Mouse (Mus musculus): ENCODE results near the gene Epha2. TPM values are rescaled to one million over a fixed set of nuclear protein-coding genes. Genes with fewer than 3 reads are reported as not detected.

Gene Epha2
- polyA plus RNA-seq, 1 experiment from 2014 or later, result 1.9 TPM

GRCm38 (mm10) chr4:141265979-141266637, 34.9 kb upstream of the Epha2 start:
- WGBS, result 87% methylated on average over 3 of the region's 3 CpGs
- 0 out of 2 replicates have a peak, but pooled peaks cover 3% of the 10 kb centered on the region for H3K9me3 ChIP-seq (ENCODE audit: control insufficient read depth, low read length)
- no peaks in the 10 kb centered on the region for H3K27me3 ChIP-seq (ENCODE audit: control insufficient read depth, insufficient read depth, low read length)
- no peak overlapping the region for H3K4me2 ChIP-seq (ENCODE audit: low read length)
- H3K27ac ChIP-seq (replicated peaks in 1 of 2; ENCODE audit: control insufficient read depth in 1 of 2, insufficient read depth in 1 of 2, low read depth in 2 of 2, low read length in 2 of 2), result no peak overlapping the region
- H3K4me1 ChIP-seq (ENCODE audit: control insufficient read depth in 2 of 2, insufficient read depth in 2 of 2, low read length in 2 of 2), result no peaks in the 10 kb centered on the region
- H3K4me3 ChIP-seq (ENCODE audit: control insufficient read depth in 1 of 2, insufficient read depth in 1 of 2, low read depth in 1 of 2, low read length in 2 of 2), result no peak overlapping the region
- ATAC-seq (ENCODE audit: insufficient number of reproducible peaks, insufficient read depth, low FRiP score, low read depth), result no peak
- no peaks in the 10 kb centered on the region for H3K36me3 ChIP-seq (ENCODE audit: control insufficient read depth, insufficient read depth, low read length)
- no peak overlapping the region for H3K9ac ChIP-seq (ENCODE audit: low read length)

- Histone ChIP-seq H3K36me3 (ENCODE audit: control insufficient read depth, insufficient read depth, low read length) (no peaks in the 10 kb centered on the region), H3K4me2 (ENCODE audit: low read length) (no peak overlapping the region), H3K9me3 (ENCODE audit: control insufficient read depth, low read length) (0 out of 2 replicates have a peak, but pooled peaks cover 3% of the 10 kb centered on the region), H3K4me3 (ENCODE audit: control insufficient read depth in 1 of 2, insufficient read depth in 1 of 2, low read depth in 1 of 2, low read length in 2 of 2) (no peak overlapping the region), H3K27me3 (ENCODE audit: control insufficient read depth, insufficient read depth, low read length) (no peaks in the 10 kb centered on the region), H3K9ac (ENCODE audit: low read length) (no peak overlapping the region), H3K4me1 (ENCODE audit: control insufficient read depth in 2 of 2, insufficient read depth in 2 of 2, low read length in 2 of 2) (peaks cover 0 to 3% of the 10 kb centered on the region in 2 experiments; a peak in 1 of 4 replicates), H3K27ac (replicated peaks in 1 of 2; ENCODE audit: control insufficient read depth in 1 of 2, insufficient read depth in 1 of 2, low read depth in 2 of 2, low read length in 2 of 2) (no peak overlapping the region)
- WGBS, result 77% methylated on average over 3 of the region's 3 CpGs
- ATAC-seq (ENCODE audit: insufficient number of reproducible peaks, insufficient read depth, low FRiP score, low read depth), result no peak
These were observed 33.8 kb upstream of the Epha2 start for GRCm38 (mm10) chr4:141267250-141267649.

DNA sequence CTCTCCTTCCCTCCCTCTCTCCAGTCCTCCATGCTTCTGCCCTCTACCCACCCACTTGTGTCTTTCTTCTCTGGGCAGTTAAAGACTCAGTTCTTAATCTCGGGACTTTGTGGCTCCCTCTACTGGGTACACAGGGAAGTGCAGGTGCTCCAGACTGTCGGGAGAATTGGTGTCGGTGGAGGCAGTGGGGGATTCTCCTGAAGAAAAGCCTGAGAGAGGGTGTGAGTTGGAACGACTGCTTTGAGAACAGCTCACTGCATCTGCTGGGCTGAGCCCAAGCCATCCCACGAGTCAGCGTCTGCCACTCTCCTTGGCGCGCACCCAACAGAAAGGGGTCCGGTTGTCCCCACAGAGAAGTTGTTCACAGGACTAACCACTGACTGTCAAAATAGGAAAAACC, 33.2 kb upstream of the Epha2 start:
- ATAC-seq (ENCODE audit: insufficient number of reproducible peaks, insufficient read depth, low FRiP score, low read depth), result no peak
- no peaks in the 10 kb centered on the region for H3K27me3 ChIP-seq (ENCODE audit: control insufficient read depth, insufficient read depth, low read length)
- no peak overlapping the region for H3K9ac ChIP-seq (ENCODE audit: low read length)
- no peak overlapping the region for H3K27ac ChIP-seq (replicated peaks in 1 of 2; ENCODE audit: control insufficient read depth in 1 of 2, insufficient read depth in 1 of 2, low read depth in 2 of 2, low read length in 2 of 2)
- no peaks in the 10 kb centered on the region for H3K36me3 ChIP-seq (ENCODE audit: control insufficient read depth, insufficient read depth, low read length)
- H3K4me1 ChIP-seq (ENCODE audit: control insufficient read depth in 2 of 2, insufficient read depth in 2 of 2, low read length in 2 of 2), result peaks cover 0 to 3% of the 10 kb centered on the region in 2 experiments; a peak in 1 of 4 replicates
- WGBS, result 38% methylated on average over 9 of the region's 9 CpGs
- no peak overlapping the region for H3K4me2 ChIP-seq (ENCODE audit: low read length)
- H3K4me3 ChIP-seq (ENCODE audit: control insufficient read depth in 1 of 2, insufficient read depth in 1 of 2, low read depth in 1 of 2, low read length in 2 of 2), result no peak overlapping the region
- 0 out of 2 replicates have a peak, but pooled peaks cover 3% of the 10 kb centered on the region for H3K9me3 ChIP-seq (ENCODE audit: control insufficient read depth, low read length)

- no peaks in the 10 kb centered on the region for H3K36me3 ChIP-seq (ENCODE audit: control insufficient read depth, insufficient read depth, low read length)
- H3K27me3 ChIP-seq (ENCODE audit: control insufficient read depth, insufficient read depth, low read length), result no peaks in the 10 kb centered on the region
- H3K4me3 ChIP-seq (ENCODE audit: control insufficient read depth in 1 of 2, insufficient read depth in 1 of 2, low read depth in 1 of 2, low read length in 2 of 2), result no peak overlapping the region
- H3K4me2 ChIP-seq (ENCODE audit: low read length), result no peak overlapping the region
- peaks cover under 1 to 6% of the 10 kb centered on the region in 2 experiments; a peak in 3 of 4 replicates for H3K4me1 ChIP-seq (ENCODE audit: control insufficient read depth in 2 of 2, insufficient read depth in 2 of 2, low read length in 2 of 2)
- WGBS, result 74% methylated on average over 4 of the region's 4 CpGs
- H3K27ac ChIP-seq (replicated peaks in 1 of 2; ENCODE audit: control insufficient read depth in 1 of 2, insufficient read depth in 1 of 2, low read depth in 2 of 2, low read length in 2 of 2), result no peak overlapping the region
- H3K9ac ChIP-seq (ENCODE audit: low read length), result no peak overlapping the region
- H3K9me3 ChIP-seq (ENCODE audit: control insufficient read depth, low read length), result 0 out of 2 replicates have a peak, but pooled peaks cover 3% of the 10 kb centered on the region
- ATAC-seq (ENCODE audit: insufficient number of reproducible peaks, insufficient read depth, low FRiP score, low read depth), result no peak
These were observed 32.7 kb upstream of the Epha2 start for GRCm38 (mm10) chr4:141268350-141268749.

GRCm38 (mm10) chr4:141269080-141269479, 32.0 kb upstream of the Epha2 start:
- peaks cover 7% of the 10 kb centered on the region in 2 experiments; a peak in 3 of 4 replicates for H3K4me1 ChIP-seq (ENCODE audit: control insufficient read depth in 2 of 2, insufficient read depth in 2 of 2, low read length in 2 of 2)
- no peak overlapping the region for H3K9ac ChIP-seq (ENCODE audit: low read length)
- WGBS, result 64% methylated on average over 6 of the region's 6 CpGs
- 0 out of 2 replicates have a peak, but pooled peaks cover 3% of the 10 kb centered on the region for H3K9me3 ChIP-seq (ENCODE audit: control insufficient read depth, low read length)
- no peaks in the 10 kb centered on the region for H3K27me3 ChIP-seq (ENCODE audit: control insufficient read depth, insufficient read depth, low read length)
- H3K27ac ChIP-seq (replicated peaks in 1 of 2; ENCODE audit: control insufficient read depth in 1 of 2, insufficient read depth in 1 of 2, low read depth in 2 of 2, low read length in 2 of 2), result no peak overlapping the region
- H3K4me2 ChIP-seq (ENCODE audit: low read length), result no peak overlapping the region
- no peaks in the 10 kb centered on the region for H3K36me3 ChIP-seq (ENCODE audit: control insufficient read depth, insufficient read depth, low read length)
- no peak overlapping the region for H3K4me3 ChIP-seq (ENCODE audit: control insufficient read depth in 1 of 2, insufficient read depth in 1 of 2, low read depth in 1 of 2, low read length in 2 of 2)
- ATAC-seq (ENCODE audit: insufficient number of reproducible peaks, insufficient read depth, low FRiP score, low read depth), result no peak

DNA sequence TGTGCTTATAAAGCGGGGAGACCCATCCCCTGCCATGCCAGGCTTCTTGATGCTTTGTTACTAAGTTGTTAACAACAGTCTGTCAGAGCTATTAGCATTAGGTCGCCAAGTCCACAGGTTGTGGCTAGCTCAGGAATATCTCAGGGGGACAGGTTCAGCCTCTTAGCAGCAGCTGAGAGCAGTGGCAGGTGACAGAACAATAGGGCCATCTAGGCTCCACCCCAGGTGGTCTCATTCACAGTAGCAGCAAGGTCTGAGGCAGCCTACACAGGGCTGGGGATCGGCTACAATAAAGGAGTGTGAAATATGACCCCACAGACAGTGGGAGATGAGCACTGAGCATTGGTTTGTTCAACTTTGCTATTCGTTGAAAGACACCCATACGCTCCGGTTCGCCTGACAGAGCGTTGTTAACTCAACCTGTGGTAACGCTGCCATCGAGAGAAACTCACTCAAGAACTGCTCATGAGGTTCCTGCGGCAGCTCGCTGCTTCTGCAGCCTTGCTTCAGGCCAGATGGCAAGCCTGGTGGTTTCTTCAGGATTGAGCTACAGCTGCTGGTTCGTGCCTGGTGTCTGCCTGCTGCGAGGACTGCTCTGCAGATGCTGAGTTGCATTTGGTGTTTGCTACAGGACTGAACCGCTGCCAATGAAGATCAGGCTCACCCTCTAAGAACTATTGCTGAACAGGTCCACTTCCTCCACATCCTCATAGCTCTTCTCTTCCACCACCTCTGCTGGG, 30.7 kb upstream of the Epha2 start:
- Histone ChIP-seq H3K27ac (replicated peaks in 1 of 2; ENCODE audit: control insufficient read depth in 1 of 2, insufficient read depth in 1 of 2, low read depth in 2 of 2, low read length in 2 of 2) (no peak overlapping the region), H3K9ac (ENCODE audit: low read length) (no peak overlapping the region), H3K9me3 (ENCODE audit: control insufficient read depth, low read length) (0 out of 2 replicates have a peak, but pooled peaks cover 3% of the 10 kb centered on the region), H3K27me3 (ENCODE audit: control insufficient read depth, insufficient read depth, low read length) (no peaks in the 10 kb centered on the region), H3K36me3 (ENCODE audit: control insufficient read depth, insufficient read depth, low read length) (no peaks in the 10 kb centered on the region), H3K4me2 (ENCODE audit: low read length) (no peak overlapping the region), H3K4me1 (ENCODE audit: control insufficient read depth in 2 of 2, insufficient read depth in 2 of 2, low read length in 2 of 2) (peaks cover 14 to 18% of the 10 kb centered on the region in 2 experiments; a peak in 3 of 4 replicates), H3K4me3 (ENCODE audit: control insufficient read depth in 1 of 2, insufficient read depth in 1 of 2, low read depth in 1 of 2, low read length in 2 of 2) (no peak overlapping the region)
- WGBS, result 67% methylated on average over 15 of the region's 15 CpGs
- ATAC-seq (ENCODE audit: insufficient number of reproducible peaks, insufficient read depth, low FRiP score, low read depth), result no peak

DNA sequence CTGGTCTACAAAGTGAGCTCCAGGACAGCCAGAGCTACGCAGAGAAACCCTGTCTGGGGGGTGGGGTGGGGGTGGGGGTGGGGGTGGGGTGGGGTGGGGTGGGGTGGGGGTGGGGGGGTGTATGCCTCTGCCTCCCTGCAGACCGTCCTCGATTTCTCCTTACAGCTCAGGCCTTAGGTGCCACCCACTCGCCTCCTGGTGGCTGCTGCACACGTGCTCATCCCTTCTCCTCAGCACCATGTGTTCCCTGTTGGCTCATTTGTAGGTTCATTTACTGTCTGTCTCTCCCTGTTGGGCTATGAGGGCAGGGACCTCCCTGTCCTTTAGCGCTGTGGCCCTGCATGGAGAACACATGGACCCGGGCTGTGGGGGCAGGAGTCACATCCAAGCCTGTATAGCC, 29.8 kb upstream of the Epha2 start:
- no peak overlapping the region for H3K4me3 ChIP-seq (ENCODE audit: control insufficient read depth in 1 of 2, insufficient read depth in 1 of 2, low read depth in 1 of 2, low read length in 2 of 2)
- no peak overlapping the region for H3K4me2 ChIP-seq (ENCODE audit: low read length)
- no peaks in the 10 kb centered on the region for H3K36me3 ChIP-seq (ENCODE audit: control insufficient read depth, insufficient read depth, low read length)
- H3K9me3 ChIP-seq (ENCODE audit: control insufficient read depth, low read length), result 0 out of 2 replicates have a peak, but pooled peaks cover under 1% of the 10 kb centered on the region
- no peak overlapping the region for H3K9ac ChIP-seq (ENCODE audit: low read length)
- H3K27me3 ChIP-seq (ENCODE audit: control insufficient read depth, insufficient read depth, low read length), result no peaks in the 10 kb centered on the region
- no peak for ATAC-seq (ENCODE audit: insufficient number of reproducible peaks, insufficient read depth, low FRiP score, low read depth)
- WGBS, result 80% methylated on average over 7 of the region's 7 CpGs
- H3K27ac ChIP-seq (replicated peaks in 1 of 2; ENCODE audit: control insufficient read depth in 1 of 2, insufficient read depth in 1 of 2, low read depth in 2 of 2, low read length in 2 of 2), result no peak overlapping the region
- peaks cover 14 to 18% of the 10 kb centered on the region in 2 experiments; a peak in 3 of 4 replicates for H3K4me1 ChIP-seq (ENCODE audit: control insufficient read depth in 2 of 2, insufficient read depth in 2 of 2, low read length in 2 of 2)
